Mouse (Mus musculus): ENCODE data around the gene Ndufa13.

DNA sequence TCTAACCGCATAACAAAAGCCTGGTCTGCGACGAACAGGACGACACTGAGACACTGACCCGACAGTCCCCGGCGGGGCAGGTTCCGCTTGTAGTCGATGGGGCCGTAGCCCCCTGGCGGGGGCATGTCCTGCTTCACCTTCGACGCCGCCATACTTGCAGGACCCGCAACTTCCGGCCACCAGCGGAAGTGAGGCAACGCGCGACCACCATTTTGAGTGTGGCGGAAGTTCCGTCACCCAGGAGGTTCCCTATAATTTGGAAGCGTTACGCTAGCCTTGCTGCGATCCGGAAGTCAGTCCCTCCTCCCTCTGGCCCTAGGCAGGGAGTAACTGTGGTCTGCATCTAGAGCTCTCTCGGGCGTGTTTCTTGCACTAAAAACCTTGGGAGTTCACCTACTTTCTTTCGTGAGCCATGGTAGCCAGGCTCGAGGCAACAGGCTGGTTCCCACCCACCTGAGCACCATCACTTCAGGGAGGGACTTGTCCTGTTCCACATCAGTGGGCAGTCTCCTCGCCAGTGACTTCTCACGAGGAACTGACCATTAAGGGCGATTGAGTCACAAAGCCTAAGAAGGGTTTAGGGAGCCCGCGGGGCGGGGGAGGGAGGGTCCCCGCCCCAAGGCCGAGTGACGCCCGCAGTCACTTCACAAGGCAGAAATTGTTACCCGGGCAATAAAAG lies 735 bp downstream of the Ndufa13 start:
- TF ChIP-seq CTCF (IDR thresholded peaks at IDR 0.05; ENCODE audit: low read depth) (peak; percentile 74), EP300 (optimal IDR thresholded peaks at IDR 0.05) (peak; percentile 45)

Data from stomach, postnatal 0 days (tissue).